In genomic region chr3:87082235-87082634, GRCm38 (mm10) we compare ENCODE assay signal across 8 mouse cellular contexts.
DNase-seq lines count a peak whose midpoint lies in the region; ATAC-seq and TF ChIP-seq lines count a peak whose summit lies in the region.

No protein-coding gene starts in this region.

- 58% methylated on average over 3 of the region's 3 CpGs for WGBS in lung, postnatal 0 days

- DNase-seq in adrenal gland, adult (ENCODE audit: inconsistent age in 2 of 2, low spot score in 1 of 2): peak; percentile 50 to 83
- no peak for DNase-seq in adrenal gland, postnatal 4 days (ENCODE audit: low spot score in 2 of 2)
- peak; percentile 7 to 18 for DNase-seq in monocyte, adult 2 months (ENCODE audit: low read depth in 1 of 2, low spot score in 2 of 2)
- peak; percentile 8 for DNase-seq in c-Kit-negative CD71-positive TER-119-positive erythroid progenitor cells, embryonic 14.5 days (ENCODE audit: low read depth, low spot score)
- DNase-seq in gastrocnemius, postnatal 4 days (ENCODE audit: low spot score in 2 of 2): peak; percentile 42 to 70
- peak; percentile 47 for DNase-seq in lung, postnatal 0 days (ENCODE audit: low spot score)
- DNase-seq in thymus, postnatal 0 days (ENCODE audit: low spot score): peak; percentile 48

- no peaks in the 10 kb centered on the region for H3K4me1 ChIP-seq in lung, postnatal 0 days (ENCODE audit: insufficient read depth, low read depth, low read length)

- H3K27ac ChIP-seq in lung, postnatal 0 days (ENCODE audit: low read length): no peak overlapping the region

- no peak overlapping the region for H3K9ac ChIP-seq in lung, postnatal 0 days (replicated peaks; ENCODE audit: low read depth)

- H3K36me3 ChIP-seq in lung, postnatal 0 days (ENCODE audit: insufficient read depth, low read length): peaks cover 4% of the 10 kb centered on the region; the same call in 1 of the 2 replicates

- TF ChIP-seq CTCF in lung, postnatal 0 days (IDR thresholded peaks at IDR 0.05): peak; percentile 87

- no peak overlapping the region for H3K4me2 ChIP-seq in lung, postnatal 0 days (replicated peaks; ENCODE audit: low read depth, low read length)

- ATAC-seq in monocyte, adult 5-6 weeks (replicated peaks; ENCODE audit: insufficient number of reproducible peaks, low FRiP score, low TSS enrichment, poor library complexity, severe bottlenecking): no peak
- ATAC-seq in lung, postnatal 0 days: no peak; the same call in 1 of the 2 replicates

- no peak overlapping the region for H3K4me3 ChIP-seq in lung, postnatal 0 days (ENCODE audit: low read depth, low read length)

- no peak for TF ChIP-seq EP300 in lung, postnatal 0 days (IDR thresholded peaks at IDR 0.05)

- H3K27me3 ChIP-seq in lung, postnatal 0 days (replicated peaks; ENCODE audit: insufficient read depth, low read length): no peaks in the 10 kb centered on the region

- H3K9me3 ChIP-seq in lung, postnatal 0 days (ENCODE audit: low read length): no peaks in the 10 kb centered on the region

Comparison
In these comparisons a context has a peak if more than half of its experiments do, and no peak if none do; other contexts are left out.
1. DNase-seq: peak in adrenal gland, adult (2 of 2), monocyte, adult 2 months (2 of 2), c-Kit-negative CD71-positive TER-119-positive erythroid progenitor cells, embryonic 14.5 days (single experiment), gastrocnemius, postnatal 4 days (2 of 2), lung, postnatal 0 days (single experiment) and thymus, postnatal 0 days (single experiment); none in adrenal gland, postnatal 4 days (0 of 2).